Mouse (Mus musculus) 416B (cell line): ENCODE measurements at regions not wholly inside any gene's neighbourhood (a gene's known extent, or its start where the extent isn't known, plus 50 kb on each side); places are given as distances from the start of the nearest gene placed in this dataset.

Source experiments
- DNase-seq: peaks from one replicate; pipeline ENCODE4 v3.0.0; 2011; ENCODE audit warnings: low read depth

DNA sequence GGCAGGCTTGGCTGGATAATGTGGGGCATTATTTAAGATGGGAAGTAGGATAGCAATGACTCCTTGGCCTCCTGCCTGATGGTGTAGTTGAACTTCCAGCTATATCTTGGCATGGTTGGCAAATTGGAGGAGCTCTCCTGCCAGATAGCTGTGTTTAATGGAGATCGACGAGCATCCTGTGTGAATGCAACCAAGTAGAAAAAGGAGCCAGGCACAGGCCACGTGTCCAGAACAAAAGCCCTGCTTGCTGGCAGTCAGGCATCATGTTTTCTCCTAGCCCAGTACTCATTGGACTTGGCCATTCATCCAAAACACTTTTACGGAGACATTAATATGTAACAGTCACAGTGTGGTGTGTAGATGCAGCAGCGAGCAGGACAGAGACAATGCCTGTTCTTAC lies 211.8 kb upstream of the 9630041A04Rik start:
- DNase-seq: no peak

DNA sequence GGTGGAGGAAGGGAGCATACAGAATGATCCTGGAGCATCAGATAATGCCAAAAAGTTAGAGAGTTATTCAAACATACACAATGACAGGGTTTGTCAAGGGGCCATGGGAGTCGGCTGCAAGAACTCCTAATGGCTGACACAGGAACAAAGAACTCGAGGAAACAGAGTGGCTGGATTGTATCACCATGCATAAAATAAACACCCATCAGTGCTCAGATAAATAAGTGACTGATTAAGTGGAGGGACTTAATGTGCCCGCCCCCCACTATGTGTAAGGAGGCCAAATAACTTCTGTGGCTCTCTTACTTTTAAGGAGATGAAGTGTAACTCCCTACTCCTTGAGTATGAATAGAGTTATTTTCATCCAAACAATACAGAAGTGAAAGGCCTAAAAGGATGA lies 220.1 kb upstream of the 9630041A04Rik start:
- no peak for DNase-seq

DNA sequence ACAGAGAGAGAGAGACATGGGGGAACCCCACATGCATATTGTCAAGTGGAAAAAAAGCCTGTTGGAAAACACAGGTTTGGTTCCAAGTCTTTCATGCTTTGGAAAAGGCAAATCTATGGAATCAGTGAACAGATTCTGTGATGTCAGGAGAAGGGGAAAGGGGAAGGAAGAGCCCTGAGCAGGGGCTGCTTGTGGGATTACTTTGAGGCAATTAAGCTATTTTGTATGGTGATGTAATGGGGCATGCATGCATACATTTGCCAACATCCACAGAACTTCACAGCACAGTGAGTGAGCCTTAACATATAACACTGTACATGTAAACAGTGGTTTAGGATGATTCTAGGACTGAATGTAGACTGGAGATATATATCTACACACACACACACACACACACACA lies 221.0 kb upstream of the 9630041A04Rik start:
- no peak for DNase-seq

DNA sequence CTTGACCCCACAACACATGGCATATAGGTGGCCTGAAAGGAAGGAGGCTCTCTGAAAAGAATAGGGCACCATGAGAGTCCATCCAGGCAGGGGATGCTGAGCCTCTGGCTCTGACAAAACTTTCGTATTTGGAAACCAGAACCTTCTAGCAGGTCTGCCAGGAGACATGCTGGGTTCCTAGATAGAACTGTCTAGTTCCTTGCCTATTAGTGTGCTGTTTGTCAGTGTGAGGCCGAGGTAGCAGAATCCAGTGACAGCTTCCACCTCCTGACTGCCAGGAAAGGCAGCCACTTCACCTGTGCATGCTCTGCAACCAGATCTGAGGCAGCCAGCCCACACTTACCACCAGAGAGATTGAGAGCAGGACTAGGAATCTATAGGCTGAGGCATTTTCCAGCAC lies 245.4 kb upstream of the 9630041A04Rik start:
- DNase-seq: no peak

DNA sequence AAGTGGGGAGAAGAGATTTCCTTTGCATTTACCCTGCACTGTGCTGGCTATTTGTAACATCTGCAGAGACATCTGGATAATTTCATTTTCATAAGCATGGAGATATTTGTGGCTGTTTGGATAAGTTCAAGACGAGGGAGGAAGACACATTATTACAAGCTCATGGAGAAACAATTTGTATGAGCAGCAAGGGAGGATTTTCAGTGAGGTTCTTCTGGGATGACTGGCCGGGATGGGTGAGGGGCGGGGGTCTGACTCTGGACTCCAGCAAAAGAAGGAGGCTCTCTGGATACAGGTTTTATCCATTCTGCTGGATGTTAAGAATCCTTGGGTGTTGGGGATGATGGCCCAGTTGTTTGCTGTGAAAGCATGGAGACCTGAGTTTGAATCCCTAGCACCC lies 246.5 kb upstream of the 9630041A04Rik start:
- DNase-seq: no peak

DNA sequence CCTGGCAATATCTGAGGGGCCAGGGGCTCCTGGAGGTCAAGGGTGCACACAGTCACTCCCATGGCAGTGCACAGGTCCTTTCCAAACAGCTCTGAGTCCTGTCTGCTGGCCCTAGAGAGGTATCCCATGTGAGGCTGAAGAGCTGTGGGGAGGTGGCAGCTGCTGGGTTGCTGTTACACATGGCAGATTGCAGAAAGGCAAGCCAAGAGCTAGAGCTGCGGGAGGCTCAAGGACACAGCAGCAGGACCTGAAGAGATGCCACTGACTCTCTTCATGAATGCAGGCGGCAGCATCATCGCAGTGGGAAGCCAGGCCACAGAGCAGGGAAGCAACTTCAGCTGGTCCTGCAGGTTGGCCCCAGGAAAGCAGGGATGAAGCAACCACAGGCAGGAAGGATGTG lies 247.7 kb upstream of the 9630041A04Rik start:
- no peak for DNase-seq

DNA sequence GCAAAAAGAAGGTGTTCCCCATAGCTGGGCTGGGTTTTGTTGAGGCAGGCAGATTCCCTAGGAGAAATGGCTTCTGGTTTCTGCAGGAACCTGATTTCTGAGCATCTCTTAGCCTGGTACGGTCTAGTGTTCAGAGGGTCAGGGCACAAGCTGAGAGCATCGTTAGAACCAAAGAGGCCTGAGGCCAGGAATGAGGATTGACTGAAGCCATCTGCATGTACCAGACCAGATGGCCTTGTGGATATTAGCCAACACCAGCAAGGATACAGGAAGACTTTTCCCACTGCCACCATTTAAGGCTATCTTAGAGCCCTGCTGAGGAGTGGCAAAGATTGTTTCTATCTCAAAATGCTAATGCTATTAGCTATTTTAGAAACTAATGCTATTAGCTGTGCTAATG lies 248.2 kb upstream of the 9630041A04Rik start:
- DNase-seq: no peak

DNA sequence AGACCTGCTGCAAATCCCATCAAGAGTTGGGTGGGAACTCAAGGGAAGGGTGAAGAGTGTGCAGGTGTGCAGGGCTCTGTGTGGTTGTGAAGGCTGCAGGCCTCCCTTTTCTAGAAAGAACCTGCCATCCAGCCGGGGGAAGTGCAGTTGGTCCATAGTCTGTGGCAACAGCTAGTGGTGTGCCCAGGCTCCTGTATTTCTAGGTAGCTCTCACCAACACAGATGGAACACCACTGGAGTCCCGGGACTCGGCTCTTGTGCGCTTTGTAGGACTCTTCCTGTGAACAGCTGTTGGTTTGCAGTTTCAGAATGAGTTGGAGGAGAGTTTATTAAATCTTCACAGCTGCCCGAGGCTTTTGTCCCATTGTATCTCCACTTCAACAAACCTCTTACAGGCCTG lies 248.7 kb upstream of the 9630041A04Rik start:
- DNase-seq: no peak

DNA sequence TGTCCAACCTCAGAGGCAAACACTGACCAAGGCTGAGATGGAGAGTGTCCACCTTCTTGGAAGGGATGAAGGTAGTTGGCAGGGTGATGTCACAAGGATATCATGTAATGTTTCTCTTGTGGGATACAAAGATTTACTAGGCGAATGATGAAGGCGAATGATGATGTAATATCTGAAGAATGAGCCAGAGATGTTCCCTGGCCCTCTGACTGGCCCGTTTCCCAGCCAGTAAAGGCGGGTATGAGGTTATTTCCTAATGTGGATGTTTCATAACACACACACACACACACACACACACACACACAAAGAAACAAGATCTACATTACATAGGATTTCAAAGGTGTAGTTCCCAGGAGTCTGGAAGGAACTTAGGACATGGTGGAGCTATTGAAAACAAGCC lies 249.1 kb upstream of the 9630041A04Rik start:
- DNase-seq: no peak

DNA sequence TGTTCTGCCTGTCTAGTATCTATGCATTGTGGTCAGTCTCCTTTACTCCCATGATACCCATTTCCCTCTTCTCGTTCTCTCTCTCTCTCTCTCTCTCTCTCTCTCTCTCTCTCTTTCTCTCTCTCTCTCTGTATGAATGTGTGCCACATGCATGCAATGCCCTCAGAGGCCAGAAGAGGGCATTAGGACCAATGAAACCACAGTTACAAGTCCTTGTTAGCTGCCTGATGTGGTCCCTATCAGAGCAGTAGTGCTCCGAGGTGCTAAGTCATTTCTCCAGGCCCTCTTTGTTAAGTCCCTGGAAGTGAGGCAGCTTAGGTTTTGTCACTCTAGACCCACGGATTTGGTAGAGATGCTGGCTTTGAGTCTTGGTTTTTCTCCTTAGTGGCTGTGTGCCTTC lies 250.2 kb upstream of the 9630041A04Rik start:
- DNase-seq: peak; percentile 49

DNA sequence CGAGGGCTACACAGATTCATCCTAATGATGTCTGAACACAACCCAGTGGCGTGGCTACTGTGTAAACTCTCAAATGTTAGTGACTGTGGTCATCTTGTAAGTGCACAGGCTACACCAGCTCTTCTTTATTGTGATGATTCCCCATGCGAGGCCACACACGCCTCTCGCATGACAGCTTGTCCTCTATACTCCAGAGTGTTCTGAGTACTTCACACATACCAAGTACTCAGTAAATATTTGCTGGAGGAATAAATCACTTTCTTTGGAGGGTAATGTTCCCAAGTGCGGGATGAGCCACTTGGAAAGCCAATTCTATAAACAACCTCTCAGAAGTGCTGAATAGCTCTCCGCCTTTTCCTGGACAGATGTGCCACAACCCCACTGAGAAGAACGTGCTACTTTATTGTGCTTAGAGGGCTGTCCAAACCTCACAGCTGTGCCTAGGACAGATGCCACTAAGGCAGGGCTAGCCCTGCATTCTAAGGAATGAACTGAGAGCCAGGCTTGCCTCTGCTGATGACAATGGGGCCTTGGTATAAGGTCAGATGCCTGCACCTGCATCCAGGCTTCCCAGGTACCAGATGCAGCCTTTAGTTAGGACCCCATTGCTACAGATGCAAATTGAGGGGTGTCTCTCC lies 250.7 kb upstream of the 9630041A04Rik start:
- no peak for DNase-seq

DNA sequence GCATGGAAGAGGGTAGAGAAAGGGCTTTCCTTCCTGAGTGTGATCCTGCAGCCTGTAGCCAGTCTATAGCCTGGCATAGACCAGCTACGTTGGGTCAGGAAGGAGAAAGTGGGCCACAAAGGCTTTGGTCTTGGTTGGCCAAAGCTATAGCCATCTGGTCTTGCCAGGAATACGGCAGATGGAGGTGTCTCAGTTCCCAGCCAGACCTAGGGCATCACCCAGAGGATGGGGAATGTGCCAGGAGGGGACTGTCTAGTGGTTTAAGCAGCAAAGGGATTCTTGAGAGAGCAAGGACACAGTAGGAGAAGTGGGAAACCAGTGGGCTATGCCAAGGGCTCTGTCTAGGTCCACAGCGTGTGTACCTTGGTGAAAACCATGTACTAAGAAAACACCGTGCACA lies 251.3 kb upstream of the 9630041A04Rik start:
- DNase-seq: no peak

DNA sequence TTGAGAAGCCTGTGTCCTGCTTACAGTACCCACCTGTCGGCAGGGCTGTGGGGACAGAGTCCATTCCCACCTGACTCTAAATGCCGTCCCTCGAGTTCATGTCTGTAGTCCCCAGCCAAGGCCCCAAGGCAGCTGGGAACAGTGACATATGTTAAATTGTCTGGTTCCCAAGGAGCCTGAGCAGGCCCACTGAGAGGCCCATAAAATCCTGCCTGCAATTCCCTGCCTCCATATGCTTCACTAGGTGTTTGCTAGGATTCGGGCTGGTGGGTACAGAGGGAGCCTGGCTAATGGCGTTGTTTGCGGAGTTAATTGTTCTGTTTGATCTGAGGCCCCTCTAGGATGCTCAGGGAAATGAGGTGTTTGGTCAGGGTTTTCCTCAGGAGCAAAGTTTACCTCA lies 258.8 kb upstream of the 9630041A04Rik start:
- no peak for DNase-seq

DNA sequence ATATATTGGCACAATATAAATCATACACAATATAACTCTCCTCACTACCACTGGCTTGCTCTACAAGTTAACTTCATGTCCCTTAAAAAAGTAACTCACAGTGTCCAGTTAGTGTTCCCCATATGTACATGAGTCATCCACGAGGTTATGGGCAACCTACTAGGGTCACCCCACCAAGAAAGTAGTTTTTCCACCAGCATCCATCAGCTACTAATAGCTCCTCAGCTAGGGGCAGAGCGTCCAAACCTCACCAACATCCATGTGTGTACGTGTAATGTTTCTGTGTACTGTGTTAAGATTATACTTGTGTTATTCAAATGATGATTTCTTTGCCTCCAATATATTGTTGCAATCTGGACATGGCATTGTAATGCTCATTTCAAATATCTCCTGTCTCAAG lies 264.7 kb upstream of the 9630041A04Rik start:
- no peak for DNase-seq

DNA sequence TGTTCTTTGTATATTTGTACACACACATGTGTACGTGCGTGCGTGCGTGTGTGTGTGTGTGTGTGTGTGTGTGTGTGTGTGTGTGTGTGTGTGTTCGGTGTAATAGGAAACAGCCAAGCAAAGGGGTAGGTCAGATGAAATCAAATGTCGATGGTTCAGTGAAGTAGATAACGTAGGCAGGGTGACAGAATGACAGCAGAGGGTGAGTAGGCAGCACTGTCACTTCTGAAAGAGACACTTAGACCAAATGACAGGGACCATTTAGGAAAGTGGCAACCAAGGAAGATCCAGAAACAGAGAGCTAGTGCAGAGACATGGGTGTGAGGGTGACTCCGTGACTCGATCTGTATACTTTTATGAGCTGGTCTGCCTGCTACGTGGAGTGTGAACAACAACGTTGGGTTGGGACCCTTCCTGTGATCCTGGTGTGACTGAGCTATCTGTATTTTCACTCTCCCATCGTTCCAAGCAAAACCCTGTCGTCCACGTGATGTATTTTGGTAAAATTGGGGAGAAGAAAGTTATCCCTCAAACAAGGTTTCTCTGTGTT lies 266.5 kb upstream of the 9630041A04Rik start:
- DNase-seq: no peak

DNA sequence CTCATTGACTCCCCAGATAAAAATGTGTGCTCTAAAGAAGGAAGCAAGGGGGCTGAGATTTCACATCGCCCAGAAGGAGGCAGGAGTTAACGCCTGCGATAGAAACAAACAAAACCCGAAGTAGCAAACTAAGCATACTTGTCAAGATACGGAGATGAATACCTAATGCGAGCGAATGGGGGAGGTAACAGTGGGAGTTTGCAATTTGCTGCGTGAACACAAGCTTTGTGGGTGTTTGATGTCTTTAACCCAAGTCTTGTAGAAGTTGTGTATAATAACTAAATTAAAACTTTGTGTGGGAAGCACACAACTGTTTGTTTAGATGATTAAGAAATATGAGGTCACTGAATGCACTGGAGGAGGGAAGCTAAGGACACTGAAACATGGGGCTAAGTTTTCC lies 269.0 kb upstream of the 9630041A04Rik start:
- DNase-seq: no peak

DNA sequence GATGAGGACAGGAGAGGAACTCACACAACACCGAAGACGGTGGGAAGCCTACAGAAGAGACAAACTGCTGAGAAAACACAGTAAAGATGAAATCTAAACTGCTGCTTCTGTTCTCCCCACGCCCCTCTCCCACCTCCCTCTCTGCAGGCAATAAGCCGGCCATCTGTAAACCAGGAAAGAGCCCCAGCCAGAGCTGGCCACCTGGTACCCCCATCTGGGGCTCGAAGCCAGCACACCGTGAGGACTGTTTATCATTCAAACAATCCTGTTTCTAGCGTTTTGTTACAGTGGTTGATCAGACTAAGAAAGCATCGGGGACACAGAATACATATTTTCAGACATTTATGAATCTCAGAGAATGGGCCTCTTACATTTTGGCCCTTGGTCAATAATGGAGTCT lies 270.0 kb upstream of the 9630041A04Rik start:
- DNase-seq: no peak

DNA sequence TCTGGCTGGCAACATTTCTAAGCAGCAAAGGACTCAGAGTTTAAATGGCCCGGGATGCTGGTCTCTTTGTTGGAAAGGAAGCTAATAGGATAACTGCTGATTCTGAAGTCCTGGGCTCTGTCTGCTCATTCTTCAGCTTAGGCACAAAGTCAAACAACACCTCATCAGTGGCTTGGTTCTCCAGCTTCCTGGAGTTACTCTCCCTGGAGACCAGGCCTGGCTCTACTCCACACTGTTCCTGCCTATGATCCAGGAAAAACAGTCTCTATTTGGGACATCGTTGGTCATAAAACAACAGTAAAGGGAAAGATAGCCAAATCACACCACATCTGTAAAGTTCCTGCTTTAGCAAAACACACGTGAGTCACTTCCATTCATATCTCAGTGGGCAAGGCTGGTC lies 271.3 kb upstream of the 9630041A04Rik start:
- DNase-seq: no peak

DNA sequence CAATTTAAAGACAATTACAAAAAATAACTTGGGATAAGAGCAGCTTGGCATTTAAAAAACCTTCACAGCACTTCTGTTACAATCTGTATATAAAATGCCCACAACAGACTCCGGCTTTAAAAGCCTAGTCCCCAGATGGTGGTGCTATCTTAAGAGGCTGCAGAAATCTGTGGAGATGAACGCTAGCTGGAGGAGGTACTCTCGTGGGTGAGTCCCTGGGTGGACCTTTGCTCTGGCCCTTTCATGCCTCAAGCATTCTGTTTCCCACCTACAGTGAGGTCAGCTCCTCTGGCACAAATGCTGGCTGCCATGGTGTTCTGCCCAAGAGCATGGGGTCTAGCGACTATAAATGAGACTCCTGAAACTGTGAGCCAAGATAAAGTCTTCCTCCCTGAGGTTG lies 280.6 kb upstream of the 9630041A04Rik start:
- no peak for DNase-seq

DNA sequence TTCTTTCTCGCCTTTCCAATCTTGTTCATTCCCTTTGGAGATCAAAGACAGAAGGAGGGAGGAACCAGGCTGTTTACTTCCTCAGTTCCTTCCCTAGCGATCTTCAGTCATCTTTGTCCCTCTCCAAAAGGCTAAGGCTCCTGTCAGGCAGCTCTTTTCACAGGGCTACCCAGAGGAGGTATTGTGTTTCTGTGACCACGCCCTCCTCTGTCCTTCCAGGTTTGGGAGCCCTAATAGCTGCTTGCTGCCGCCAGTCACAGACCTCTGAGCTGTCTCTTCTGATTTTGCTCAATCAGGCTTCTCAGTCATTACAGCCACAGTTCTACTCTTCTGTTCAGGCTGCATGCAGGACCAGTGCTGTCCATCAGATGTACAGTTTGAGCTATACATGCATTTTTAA lies 290.9 kb upstream of the 9630041A04Rik start:
- no peak for DNase-seq

DNA sequence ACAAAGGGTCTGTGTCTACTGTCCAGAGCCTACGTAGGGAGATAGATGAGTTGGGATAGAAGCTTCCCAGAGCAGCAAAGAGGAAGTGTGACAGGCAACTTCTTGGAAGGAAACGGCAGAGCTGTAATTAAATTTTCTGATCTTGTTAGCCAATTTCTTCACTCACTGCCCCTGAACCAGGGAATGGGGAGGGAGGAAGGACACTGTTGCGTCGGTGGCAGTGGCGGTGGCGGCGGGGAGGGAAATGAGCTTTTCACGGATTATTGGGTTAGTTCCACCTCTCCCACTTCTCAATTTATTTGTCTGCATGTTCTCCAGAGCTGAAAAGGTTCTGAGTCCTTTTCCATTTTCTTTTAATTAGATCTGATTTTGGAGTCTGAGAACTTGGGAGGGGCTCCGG lies 298.4 kb upstream of the 9630041A04Rik start:
- DNase-seq: no peak

DNA sequence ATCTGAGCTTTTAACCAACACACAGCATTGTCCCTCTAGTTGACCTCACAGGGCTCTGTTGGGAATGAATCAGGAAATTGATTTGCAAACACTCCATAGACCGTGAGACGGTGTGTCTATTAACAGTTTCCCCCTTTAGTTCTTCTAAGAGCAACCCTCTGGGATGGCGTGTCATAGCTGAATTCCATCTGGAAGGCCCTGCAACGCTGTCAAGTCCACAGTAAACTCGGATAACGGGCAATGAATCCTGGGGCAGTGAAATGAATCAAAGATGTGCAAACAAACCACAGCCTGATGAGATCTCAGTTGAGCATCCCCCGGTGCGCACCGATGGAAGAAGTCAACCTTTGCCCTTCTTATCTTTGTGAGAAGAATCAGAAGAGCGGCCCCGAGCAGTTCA lies 302.3 kb upstream of the 9630041A04Rik start:
- DNase-seq: no peak

DNA sequence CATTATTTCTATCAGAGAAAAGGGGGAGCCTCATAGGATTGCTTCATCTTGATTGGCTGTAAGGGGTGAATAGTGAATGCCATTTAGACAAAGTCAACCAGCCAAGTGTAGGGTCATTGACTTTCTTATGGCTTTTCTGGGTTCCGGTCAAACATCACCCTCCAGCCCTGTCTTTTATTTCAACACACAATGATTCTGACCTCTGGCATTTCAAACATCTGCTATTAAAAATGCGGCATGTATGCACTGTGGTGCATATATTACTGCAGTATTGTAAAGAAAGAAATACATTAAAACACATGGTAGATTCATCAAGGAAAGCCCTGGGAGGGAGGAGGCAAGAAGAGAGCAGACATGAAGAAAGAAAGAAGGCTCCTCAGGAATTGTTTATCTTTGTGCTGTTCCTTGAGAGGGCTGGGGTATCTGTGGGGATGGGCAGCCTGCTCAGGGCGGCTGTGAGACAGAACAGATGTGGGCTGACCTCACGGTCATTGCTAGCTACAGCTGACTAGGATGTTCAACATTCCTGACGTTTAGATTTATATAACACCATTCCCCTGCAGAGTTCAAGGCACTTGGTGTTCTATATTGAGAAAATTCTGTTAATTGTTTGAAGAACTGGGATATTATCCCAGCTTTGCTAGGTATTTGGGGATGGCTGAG lies 303.5 kb upstream of the Ppp2r3a start:
- no peak for DNase-seq

DNA sequence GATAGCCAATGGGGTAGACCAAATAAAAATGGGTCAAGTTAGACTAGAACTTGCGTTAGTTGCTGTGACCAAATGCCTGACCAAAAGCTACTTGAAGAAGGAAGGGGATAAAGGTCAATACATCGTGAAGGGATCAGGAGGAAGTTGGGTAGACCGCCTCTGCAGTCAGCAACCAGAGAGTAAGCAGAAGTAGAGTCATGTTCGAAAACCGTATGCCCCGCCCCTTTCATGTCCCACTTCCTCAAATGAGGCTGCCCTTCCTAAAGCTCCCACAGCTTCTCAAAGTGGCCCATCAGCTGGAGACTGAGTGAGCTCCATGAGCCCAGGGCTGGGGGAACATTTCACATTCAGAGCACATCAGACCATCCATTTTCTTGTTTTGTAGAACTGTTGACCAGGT lies 301.2 kb upstream of the Ppp2r3a start:
- peak; percentile 4 for DNase-seq
